Mouse (Mus musculus): ENCODE results near the gene Usp33.

DNA sequence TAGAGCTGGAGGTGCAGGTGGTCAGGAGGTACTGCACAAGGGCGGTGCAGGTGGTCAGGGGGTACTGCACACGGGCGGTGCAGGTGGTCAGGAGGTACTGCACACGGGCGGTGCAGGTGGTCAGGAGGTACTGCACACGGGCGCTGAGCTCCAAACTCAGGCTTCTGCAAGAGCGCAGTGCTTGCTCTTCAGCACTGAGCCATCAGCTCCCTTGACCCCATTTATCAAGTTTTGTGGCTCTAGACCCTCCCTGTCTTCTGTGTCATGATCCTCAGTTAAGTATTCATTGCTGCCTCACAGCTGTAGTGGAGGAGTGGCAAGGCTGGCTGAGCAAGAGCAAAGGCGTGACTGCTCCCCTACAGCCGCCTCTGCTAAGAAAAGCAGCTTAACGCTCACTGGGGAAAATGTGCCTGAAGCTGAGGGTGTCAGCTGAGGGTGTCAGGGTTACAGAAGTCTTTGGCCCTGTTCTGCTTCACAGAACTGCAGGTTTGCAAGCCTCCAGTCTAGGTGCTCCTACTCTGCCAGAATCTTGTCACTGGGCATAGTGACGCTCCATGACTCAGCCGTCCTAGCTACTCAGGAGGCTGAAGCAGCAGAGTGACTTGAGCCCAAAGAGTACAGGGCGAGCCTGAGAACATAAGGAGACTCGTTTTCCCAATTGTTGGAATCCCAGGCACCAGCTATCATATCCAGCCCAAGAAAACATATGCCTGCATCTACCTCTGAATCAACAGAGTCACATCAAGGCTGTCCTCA, 13.6 kb upstream of the Usp33 start:
- TF ChIP-seq CTCF (IDR thresholded peaks at IDR 0.05; ENCODE audit: low read depth) (no peak), EP300 (IDR thresholded peaks at IDR 0.05; ENCODE audit: low read depth) (no peak)

All from heart, postnatal 0 days (tissue).